Mouse (Mus musculus) urinary bladder, postnatal 25 days (tissue): ENCODE results near the gene Cldn18.

ENCODE experiments used
- DNase-seq: peaks from one replicate; pipeline ENCODE4 v3.0.0; 2022; ENCODE audit warnings: low spot score

The Cldn18 gene

DNA sequence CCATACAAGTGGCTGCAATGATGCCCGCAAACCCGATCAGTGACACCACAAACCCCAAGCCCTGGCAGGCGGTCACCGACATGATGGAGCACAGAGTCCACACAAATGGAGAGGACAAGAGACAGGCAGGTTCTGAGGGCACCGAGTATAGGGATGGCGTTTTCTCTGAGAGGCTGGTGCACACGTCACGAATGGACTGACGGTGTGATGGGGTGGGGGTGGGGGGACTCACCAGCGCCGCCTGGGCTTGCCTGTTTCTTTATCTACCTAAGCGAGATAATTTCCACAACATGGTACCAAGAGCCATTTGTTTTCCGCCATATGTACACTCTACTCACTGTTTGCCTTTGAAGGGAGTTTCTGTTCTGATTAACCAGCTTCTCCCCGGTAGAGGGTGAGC is at the start of gene Cldn18:
Gene Cldn18, minus strand, starts transcription at position 134 of the 400 bp plus-strand sequence.
- no peak for DNase-seq

DNA sequence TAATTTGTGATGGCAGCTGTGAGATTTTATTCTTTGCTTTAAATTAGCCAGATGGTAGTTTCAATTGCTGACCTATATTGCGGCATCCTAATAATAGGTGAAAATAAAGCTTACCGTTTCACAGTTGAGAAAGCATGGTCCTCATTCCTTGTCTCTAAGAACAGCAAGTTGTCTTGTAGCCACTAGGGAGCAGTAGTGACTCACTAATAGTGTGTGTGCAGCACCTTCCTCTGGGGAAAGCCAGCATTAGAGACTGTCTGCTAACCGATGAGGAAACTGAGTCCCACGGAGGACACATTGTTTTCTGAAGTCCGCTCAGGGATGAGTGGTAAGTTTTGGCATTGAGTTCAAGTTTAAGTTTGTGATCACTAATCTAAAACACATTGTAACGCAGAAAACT is 46.5 kb upstream of the Cldn18 start:
- no peak for DNase-seq

DNA sequence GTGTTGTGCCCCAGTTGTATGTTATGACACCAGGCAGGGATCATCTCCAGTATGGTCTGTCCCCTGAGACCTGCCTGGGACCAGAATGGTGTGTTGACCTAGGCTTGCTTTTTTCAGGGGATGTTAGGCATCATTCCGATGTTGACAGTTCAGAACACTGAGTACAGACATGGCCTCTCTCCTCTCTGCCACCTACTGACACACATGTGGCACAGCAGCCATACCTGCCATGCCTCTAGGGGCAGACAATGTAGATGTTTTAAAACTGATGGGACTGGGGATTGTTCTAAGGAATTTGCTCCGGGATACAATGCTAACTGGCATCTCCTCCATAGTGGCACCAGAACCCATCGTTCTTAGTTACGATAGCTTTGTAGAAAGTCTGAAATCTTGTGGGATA is 33.2 kb upstream of the Cldn18 start:
- no peak for DNase-seq

DNA sequence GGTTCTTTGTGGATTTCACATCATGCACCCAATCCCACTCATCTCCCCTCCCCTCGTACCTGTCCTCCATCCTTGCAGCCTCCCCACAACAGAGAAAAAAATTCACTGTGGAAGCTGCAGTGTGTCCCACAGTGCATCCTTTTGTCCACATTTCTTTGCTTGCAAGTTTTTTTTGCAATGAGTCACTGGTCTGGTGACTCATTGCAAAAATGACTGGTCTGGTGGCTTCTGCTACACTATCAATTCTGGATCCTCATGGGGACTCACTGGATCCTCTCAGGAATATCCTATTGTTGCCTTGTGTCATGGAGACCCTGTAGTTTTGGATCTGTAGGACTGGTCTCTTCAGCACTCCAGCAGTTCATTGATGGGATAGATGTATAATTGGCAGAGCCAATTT is 31.2 kb upstream of the Cldn18 start:
- DNase-seq = no peak

DNA sequence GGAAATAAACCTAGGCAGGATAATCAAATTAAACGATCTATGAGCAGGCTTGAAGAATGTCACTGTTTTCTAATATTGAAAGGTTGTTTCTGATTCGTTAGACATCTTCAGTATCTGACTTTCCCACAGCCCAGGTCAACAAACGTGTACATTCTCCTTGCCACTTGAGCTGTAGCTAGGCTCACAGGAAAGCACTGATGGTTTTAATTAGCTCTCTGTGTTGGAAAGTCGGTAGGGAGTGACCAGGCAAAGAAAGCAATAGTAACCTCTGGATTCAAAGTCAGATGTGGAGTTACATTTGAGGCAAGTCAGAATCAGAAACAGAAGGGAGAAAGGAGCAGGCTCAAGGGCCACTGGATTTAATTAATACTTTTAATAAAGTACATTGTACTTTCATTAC is 30.7 kb upstream of the Cldn18 start:
- DNase-seq = no peak

DNA sequence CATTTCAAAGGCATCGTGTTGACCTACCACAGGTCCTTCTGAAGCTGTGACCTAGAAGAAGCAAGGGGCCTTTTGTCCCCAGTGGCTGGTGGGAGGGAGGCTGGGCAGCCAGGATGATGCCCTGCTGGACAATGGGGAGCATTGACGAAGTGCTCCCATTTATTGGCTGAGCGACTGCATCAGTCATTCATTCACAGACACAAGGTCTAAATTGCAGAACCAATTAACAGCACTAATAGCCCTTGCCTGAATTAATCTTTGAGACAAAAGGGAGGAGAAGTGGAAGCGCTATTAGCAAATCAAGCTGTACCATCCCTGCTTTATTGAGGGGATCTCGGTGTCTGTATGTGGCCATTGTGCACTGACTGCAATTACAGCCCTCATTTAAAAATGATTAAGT is 27.5 kb upstream of the Cldn18 start:
- no peak for DNase-seq

DNA sequence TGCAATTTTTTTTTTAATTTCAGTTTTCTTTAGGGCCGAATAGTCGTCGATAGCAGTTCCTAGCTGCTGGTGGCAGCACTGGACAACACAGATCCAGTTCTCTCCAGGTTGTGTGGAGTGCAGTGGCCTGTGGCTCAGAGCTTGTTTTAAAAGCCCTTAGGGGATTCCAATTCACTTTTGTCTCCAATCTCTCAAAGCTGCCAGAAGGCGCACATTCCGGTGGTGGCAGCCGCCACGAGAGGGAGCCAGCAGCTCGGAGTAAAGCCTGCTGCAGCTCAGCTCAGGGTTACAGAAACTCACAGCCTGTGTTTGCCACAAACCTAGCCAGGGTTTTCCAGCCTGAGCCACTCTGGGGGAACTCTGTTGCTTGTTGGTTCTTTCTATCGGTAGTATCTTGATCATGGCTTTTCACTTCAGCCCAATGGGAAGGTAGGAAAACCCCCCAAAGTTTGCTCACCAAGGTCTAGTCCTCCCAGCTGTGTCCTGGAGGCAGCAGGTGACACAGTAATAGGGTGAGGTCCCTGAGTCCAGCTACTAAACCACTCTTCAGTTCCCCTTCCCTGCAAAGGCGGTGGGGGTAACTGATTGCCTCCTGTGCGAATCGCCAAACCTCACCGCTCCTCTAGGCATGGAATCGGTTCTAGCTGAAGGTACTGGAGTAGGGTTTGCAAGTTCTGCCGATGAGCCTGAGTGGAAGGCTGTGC is 13.0 kb upstream of the Cldn18 start:
- peak; percentile 54 for DNase-seq

DNA sequence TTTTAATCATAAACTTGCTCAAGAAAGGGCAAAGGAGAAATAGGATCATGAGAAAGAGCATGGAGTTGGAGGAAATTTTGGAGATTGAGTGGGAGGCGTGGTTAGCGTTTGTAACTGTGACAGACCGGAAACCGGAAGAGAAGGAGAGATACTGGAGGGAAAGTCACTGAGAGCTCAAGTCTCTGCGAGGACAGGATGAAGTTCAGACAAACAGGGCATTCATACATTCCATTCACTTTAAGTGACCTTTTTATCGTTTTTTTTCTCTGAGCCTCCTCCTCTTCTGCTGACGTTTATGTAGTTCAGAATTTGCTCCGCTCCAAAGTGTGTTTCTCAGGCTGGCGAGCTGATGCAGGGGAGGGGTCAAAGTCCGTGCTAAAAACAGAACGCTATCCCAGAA is 10.8 kb upstream of the Cldn18 start:
- no peak for DNase-seq

DNA sequence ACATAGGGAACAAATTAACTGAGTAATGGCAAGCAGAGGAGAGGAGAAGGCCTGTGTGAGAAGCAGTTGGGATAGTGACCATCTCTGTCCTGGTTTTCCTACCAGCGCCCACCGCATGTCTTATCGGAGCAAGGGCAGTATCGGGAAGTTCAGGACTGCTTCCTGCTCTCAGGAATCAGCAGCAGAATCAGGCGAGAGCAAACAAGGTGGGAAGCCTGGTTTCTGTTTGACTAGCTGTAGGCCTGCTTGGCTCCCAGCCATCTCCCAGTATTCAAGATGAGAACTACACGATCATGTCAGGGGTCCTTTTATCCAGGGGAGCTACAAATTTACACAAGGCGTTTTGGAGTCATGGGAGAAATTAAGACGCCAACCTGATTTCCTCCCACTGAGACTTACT is 8.2 kb upstream of the Cldn18 start:
- no peak for DNase-seq

DNA sequence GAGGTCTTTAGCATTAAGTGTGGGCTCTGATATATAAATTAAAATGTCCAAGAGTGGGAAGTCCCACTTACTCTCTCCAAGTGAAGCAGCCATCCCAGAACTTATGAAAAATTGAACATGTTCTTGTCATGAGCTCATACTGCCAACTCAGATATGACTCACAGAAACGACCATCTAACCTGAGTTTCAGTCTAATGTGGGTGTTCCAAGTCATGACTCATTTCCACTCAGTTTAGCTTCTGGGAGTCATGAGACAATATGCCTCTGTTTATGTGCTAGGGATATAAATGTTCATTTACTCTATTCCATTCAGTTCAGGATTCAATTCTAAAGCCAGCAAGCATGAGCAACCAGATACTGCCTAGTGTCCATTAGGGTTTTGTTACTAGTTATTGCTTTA is 2.9 kb upstream of the Cldn18 start:
- no peak for DNase-seq

DNA sequence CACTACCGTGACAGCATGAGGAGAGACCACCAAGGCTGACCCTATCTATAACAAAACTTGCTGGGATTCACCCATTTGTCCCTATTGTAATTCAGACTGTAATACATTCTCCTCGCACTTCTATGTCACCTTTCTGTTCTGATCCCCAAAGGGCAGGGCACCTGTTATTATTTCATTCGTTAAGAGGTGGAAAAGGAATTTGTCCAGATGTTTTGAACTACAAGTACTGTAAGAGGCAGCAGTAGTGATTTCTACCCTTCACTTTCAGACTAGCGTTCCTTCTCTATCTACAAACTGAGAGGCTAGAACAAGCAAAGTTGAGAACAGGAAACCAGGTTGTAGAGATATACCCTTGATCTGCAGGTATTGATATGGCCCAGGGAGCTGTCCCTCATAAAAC is 6.8 kb downstream of the Cldn18 start:
- no peak for DNase-seq

DNA sequence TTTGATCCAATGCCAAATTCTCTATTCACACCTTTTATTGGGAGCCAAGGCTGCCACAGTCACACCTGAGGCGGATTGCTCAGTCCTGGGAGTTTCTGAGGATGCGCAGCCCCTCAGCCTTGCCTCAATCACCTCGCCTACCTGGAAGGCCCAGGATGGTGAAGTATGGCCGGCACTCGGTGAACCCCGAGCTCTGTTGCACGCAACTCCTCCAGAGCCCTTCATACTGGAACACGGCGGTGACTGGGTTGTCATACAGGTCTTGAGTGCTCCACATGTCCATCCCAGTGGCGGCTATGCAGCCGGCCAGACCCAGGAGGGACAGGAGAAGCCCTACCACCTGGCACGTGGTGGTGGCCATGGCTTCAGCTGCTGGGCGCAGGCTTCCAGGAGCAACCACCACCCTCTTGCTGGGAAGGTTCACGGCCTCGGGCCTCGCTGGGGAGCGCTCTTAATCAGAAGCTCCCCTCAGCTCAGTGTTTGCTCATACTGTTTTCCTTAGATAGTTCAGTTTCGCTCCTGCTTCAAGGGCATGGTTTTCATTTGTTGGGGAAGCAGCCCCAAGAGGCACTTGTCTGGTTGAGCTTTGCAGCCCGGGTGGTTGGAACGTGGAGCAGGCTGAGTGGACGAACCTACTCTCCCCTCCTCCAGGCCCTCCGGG is 7.3 kb downstream of the Cldn18 start:
- no peak for DNase-seq

DNA sequence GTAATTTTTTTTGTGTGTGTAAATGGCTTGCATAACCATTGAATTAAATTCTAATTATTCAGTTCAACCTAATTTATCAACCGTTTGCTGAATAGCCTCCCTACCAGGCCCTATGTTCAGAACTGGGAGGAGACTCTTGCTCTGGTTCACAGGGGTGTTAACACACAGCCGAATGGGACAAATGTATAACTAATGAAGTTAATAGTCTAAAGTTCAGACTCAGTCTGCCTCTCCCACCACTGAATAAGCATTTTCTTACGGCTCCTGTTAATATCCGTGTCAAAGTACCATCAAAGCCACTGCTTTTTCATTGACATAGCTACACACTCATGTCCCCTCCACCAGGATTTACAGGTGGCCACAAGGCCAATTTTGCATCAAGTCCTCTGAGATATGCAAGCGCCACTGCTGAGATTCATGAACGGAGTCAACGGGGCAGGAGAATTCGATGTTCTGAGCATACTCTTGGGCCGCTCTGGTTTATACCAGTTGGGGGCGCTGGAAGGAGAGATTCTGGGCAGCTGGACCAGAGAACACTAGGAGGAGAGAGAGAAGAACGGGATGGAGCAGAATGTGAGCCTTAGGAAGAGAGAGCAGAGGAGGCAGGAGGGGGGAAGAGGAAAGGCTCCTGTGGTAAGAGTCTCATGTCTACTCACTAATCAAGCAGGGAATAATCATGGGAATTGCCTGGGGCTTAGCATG is 9.5 kb downstream of the Cldn18 start:
- no peak for DNase-seq

DNA sequence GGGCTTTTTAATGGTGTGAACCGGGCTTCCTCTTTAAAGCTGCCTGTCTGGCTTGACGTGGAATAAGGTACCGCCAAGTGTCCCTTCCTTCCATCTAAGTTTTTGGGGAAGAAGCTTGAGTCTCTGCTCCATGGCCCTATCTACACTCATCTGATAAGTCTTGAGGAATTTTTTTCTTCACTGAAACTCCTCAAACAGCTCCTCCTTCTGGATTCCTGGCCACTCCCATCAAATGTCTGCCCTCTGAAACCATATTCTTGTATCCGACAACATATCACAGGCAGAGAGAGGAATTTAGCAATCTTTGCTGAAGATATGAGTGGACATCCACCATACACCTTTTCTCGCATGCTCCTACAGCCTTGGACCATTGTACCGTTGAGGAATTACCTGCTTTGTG is 10.8 kb downstream of the Cldn18 start:
- DNase-seq = no peak

DNA sequence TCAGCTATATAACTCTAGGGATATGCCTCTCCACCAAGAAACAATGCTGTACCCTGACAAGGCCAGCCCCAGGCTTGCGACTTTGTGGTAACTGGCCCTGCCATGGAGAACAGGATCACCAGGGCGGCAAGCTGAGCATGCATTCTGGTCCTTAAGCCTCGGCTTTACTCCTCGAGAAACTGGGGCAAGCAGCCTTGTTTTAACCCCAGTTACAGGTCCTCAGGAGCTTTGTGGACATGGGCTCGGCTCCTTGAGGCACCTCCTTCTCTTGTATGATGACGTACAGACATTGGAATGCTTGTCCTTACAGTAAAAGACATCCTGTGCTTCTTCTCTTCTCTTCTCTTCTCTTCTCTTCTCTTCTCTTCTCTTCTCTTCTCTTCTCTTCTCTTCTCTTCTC is 13.4 kb downstream of the Cldn18 start:
- DNase-seq = no peak

DNA sequence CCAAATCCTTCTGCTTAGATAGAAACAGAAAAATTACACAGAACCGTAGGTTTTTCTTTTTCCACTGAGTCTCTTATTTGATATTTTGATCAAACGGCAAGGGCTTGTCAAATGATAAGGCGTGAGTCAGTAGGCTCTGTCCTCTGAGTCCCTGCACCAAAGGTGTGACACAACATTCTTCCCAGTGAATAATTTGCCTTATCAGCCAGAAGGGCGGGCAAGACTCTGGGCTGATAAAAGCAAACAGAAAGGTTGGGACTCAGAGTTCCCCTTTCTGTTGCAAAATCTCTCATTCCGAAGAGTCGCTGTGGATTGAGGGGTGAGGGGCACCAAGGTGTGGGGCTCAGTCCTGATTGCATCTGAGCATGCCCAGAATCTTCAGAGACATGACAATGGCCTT is 14.9 kb downstream of the Cldn18 start:
- DNase-seq = no peak

DNA sequence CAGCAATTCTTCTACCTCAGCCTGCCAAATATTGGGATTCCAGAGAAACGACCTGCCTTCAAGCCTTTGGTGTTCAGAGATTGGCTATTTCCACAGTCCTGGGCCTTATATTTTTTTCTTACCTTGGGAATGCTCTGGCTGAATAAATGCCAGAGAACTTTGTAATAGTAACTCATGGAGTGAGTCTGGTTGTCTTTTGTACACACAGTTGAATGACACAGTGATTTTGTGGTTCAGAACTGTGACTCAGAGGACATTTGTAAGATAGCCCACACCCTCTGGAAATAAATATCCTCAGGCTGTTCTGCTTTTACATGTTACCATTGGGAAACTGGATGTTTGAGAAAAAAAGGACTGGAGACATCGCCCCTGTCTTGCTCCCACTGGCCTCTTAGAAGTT is 15.9 kb downstream of the Cldn18 start:
- DNase-seq = no peak

DNA sequence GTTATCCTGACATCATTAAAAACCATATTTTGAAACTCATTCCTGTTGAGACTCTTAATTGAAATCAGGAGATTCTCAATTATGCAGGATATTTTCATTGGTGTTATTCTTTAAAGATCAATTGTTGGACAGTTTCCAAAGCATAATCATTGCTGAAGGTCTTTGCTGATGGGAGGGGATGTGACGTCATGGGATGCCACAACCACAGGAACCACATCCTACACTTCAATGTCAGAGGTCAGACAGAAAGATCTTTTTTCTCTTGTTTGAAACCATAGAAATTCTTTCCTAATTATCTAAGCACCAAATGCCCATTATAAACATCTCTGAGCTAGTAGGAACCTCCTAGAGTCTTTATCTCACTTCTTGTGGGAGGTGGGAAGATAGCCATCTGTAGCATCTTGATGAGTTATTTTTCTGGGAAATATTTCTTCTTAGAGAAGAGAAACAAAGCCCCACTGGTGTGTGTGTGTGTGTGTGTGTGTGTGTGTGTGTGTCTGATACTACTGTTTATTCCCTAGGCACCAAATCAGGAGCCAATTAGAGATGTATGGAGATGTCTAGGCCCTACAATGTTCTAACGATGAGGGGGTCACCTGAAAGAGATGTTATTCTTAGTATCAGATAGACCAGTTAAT is 17.2 kb downstream of the Cldn18 start:
- no peak for DNase-seq

DNA sequence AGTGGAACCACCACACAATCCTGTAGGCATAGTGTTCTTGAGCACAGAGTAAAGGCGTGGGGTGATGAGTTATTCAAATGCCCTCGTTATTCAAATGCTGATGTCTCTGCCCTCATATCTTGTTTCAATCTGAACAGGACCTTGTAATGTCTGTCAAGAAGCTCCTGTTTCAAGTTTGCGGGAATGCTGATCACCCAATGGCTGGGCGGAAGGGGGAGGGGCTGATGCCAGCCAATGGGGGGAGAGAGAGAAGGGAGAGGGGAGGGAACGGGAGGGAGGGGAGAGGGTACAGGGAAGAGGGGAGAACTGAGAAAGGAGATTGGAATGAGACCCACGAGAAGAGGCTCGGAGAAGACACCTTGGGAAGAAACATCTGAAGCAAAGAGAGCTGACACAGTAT is 22.1 kb downstream of the Cldn18 start:
- DNase-seq = no peak

DNA sequence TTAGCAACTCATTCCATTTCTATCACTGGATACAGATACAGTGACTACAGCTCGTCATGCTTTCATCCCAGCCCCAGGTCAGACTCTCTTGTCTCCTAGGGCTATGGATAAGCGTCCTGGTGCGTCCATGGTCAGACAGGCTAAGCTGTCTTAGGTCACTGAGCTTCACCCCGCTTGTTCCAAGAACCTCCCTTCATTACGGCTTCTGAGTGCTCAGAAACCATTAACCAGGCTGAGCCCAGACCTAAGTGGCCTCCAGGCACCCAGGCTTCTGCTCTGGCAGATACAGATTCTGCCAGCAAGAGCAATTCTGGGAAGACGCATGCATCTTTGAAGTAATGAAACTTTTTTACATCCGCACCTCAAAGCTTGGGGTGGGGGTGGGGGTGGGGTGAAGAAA is 26.7 kb downstream of the Cldn18 start:
- DNase-seq = no peak

DNA sequence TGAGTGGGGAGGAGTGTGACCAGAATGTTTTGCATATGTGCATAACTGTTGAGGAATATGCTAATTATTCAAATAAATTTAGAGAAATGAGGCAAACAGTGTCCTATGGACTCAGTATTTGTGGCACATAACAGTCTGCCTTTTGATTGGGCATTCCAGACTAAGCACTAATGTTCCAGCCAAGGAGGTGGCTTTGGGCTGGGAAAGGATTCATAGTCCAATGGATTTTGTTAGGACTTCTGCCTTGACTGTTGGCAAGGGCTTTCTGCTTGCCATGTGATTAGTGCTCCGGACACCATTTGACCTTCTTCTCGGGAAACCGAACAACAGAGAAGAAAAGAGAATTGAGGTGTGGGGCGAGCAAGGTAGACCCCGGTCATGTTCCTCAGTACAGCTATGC is 27.3 kb downstream of the Cldn18 start:
- DNase-seq = no peak

DNA sequence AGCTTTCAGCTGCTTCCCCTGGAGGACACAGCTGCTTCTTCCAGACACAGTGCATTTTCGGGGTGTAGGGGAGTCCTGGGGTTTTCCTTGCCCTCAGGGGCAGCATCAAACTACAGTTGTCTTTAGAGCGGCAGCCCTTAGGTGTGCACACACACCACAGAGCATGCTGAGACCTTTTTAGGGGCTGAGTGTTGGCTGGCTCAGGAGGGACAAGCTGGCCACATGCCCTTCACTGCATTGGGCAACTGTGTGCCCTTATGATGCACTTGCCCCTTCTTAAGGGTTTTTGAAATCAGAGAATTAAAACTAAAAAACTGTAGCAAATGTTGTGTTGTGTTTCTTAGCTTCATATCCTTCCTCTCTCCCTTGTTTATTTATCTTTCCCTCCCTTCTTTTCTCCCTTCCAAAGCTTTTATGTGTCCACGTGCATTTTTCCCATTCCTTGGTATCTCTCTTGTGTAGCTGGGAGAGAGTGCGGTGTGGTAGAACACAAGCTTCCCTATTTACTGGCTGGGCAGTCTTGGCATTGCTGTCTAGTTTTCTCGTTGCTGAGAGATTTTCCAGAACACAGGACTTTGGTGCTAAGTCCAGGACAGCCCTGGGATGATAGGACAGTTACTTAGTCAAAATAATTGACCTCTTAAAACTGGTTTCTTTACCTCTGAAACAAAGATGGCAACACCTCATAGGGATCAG is 31.4 kb downstream of the Cldn18 start:
- DNase-seq = no peak
